Mouse (Mus musculus): ENCODE data around the gene Selenoo.

The Selenoo gene

DNA sequence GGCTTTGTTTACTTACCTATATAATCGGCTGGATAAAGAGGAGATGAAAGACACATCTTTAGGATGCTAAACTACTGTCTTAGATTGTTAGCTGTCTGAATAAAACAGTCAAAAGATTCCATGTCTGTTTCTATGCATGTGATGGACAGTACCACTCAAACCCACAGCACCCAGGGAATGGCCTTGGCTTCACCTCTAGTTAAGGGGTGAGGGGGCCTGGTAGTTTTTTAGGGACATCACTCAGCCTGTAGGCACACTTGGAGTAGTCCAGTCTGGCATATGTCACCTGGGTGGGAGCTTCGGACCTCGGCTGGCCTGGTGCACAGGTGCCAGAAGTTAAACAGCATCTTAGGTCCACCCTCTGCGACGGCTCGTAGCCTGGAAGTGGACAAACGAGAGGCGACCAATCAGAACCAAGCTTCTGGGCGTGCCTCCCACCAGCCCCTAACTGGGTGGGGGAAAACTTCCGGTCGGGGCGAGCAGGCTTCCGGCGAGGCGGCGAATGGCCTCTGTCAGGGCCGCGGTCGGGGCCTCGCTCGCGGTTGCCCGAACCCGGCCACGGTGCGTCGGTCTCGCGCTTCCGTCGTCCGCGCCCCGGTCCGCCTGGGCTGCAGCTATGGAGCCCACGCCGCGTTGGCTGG lies at the start of gene Selenoo:
Gene Selenoo (plus strand): TSS at position 478 of the 641 bp plus-strand sequence.
- peak; percentile 90 for ATAC-seq (ENCODE audit: insufficient number of reproducible peaks, low FRiP score, low TSS enrichment)

DNA sequence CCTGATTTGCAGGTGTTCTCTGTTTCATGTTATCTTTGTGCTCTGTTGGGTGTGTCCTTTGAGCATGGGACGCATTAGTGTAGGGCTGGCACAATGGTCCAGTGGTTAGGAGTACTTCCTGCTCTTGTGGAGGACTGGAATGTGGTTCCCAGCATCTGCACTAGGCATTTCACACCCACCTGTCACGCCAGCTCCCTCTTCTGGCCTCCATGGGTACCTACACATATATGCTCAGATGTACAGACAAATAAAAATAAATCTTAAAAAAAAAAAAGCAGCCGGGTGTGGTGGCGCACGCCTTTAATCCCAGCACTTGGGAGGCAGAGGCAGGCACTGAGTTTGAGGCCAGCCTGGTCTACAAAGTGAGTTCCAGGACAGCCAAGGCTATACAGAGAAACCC lies 44.5 kb upstream of the Selenoo start:
- ATAC-seq (ENCODE audit: insufficient number of reproducible peaks, low FRiP score, low TSS enrichment) = no peak

DNA sequence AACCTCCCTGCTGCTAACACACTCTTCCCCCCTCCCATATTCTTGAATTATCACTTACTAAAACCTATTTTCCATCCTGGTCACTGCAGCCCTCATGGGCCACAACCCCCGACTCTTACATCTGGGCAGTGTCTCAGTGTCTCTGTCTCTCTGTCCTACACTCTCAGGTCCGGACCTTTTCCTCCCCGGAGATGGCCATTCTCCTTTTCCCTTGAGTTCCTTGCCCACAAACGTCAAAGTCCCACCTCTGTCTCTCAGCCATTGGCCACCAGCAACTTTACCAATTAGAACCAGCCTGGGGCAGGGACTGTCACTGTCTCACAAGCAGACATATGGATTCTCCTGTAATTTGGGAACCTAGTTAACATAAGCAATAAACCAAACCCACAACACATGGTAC lies 42.5 kb upstream of the Selenoo start:
- ATAC-seq (ENCODE audit: insufficient number of reproducible peaks, low FRiP score, low TSS enrichment) = no peak

DNA sequence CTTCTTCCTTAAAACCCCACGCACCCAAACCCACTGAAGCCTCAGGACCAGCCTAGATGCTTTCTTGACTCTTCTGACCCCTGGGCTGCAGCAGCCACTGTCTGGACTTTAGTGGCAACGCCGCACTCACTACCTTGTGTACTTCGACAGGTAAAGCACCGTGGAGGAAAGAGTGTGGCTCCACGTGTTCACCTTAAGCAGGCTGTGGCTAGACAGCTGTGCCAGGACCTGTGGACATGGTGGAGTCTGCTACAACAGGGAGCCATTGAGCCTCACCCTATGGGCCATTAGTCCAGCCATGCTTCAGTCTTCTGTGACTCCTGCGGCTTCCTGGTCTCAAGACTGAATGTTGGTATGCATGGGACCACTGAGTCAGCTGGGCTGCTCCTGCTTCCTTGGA lies 34.2 kb upstream of the Selenoo start:
- no peak for ATAC-seq (ENCODE audit: insufficient number of reproducible peaks, low FRiP score, low TSS enrichment)

DNA sequence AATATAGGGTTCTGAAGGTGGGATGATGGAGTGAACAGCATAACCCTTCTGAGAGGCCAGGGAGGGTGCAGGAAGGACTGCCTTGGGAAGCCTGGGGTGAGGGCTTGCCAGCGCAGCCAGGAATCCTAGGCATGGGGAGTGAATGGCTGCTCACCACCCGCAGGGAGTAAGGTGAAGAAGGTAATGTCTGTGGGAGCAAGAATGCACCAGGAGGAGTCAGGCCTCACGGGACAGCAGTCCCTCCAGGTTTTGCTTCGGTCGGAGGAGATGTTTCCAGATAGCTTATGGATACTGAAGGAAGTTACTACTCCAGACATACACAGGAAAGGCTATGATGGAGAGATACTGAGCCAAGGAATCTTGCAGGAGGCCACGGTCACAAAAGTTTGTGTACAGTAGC lies 30.1 kb upstream of the Selenoo start:
- no peak for ATAC-seq (ENCODE audit: insufficient number of reproducible peaks, low FRiP score, low TSS enrichment)

DNA sequence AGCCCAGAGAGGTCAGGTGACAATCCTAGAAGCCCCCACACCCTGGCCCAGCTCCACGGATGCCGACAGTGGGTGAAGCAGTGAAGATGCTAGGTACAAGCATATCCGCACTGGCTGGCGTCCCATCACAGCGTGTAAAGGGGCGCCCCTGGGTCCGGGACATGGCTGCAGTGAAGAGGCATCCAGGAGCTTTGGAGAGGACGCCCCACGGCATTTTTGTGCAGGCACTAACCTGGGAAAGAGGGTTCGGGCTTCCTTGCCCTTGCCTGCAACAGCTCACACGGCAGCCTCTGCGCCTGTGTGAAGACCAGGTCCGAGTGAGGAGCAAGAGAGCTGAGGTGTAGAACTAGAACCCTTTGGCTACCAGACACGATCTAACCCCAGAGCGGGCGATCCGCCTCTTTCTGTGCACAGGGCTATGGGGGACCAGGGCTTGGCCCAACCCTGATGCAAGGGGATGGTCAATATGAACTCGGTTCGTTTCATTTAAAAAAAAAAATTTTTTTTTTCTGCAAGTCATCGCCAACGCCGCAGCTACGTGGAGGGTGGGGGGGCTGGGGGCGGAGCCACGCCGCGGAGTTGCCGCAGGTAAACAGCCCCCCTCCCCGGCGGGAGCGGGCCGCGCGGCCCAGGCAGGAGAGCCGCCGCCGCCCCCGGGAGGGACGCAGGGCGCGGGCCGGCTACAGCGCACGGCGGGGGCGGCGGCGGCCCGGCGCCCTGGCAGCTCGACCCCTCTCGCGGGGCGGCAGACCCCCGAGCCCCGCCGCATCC lies 29.5 kb upstream of the Selenoo start, which contains the start of gene Panx2:
Gene Panx2 (plus strand): TSS at position 574 of the 771 bp plus-strand sequence.
- no peak for ATAC-seq (ENCODE audit: insufficient number of reproducible peaks, low FRiP score, low TSS enrichment)

DNA sequence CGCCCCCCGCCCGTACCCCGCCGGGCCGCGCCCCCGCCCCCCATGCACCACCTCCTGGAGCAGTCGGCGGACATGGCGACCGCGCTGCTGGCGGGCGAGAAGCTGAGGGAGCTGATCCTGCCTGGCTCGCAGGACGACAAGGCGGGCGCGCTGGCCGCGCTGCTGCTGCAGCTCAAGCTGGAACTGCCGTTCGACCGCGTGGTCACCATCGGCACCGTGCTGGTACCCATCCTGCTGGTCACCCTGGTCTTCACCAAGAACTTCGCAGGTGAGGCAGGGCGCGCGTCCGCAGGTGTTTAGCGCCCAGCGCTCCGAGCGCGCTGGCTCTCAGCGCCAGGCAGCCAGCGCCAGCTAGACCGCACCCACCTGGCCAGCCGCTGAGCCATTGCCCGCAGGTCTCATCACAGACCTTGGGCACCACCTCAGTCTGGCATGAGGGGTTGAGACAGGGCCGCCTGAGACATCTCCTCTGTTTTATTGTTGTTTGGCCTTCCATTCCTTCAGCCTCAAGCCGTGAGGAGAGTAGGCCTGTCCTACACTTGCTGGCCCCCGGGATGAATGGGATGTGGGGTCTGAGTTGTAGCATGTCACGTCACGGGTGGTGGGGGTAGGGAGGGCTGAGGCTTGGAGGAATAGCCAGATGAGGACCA lies 28.7 kb upstream of the Selenoo start:
- no peak for ATAC-seq (ENCODE audit: insufficient number of reproducible peaks, low FRiP score, low TSS enrichment)

DNA sequence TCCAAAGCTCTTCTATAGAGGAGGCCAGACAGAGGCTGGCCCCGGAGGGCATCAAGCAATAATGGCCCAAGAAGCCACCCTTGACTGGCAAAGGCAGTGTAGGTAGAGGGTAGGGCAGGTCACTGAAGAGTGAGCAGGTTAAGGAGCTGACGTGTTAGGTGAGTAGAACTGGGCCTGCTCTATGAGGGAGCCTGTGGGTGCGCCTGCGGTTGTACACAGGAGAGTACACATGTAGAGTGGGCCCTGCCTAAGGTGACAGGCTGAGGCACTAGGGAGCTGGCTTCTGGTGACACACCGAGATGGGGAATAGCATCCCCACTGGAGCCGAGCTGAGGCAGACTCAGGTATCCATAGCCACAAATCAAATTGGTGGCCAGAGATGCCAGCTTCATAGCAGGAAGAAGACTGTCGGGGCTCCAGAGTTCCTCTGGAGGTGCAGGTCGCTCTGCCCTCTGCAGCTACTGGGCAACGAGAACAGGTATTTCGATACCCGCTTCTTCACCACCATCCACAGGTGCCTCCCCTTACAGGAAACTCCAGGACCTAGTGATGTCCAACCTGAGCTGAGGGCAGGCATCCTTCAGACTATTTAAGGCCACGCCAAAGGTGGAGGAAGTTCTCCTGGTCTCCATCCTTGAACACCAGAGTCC lies 27.9 kb upstream of the Selenoo start:
- ATAC-seq (ENCODE audit: insufficient number of reproducible peaks, low FRiP score, low TSS enrichment) = no peak

DNA sequence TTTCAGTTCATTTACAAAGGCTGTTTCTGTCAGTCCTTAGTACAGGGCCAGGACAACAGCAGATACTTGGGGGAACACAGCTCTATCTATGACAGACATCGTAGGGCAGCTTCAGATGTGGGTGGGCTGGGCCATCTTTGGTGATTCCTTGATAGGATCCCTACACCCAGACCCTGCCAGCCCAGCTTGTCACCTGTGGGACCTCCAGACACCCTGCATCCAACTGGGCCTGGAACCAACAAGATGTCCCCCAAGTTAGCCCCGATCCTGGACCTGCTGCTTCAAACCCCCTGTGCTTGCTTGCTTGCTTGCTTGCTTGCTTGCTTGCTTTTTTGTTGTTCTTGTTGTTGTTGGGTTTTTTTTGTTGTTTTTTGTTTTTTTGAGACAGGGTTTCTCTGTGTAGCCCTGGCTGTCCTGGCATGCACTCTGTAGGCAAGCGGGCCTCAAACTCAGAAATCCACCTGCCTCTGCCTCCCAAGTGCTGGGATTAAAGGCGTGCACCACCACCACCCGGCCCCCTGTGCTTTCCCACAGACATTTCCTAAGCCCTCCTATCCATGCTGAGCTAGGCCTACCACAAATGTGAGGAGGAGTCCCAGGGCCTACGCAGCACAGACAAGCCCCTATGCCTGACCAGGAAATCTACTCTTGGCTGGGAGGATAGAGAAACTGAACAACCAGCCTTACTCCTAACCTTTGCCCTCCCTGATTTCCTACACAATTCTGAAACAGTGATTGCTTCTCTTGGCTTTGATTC lies 26.9 kb upstream of the Selenoo start:
- no peak for ATAC-seq (ENCODE audit: insufficient number of reproducible peaks, low FRiP score, low TSS enrichment)

DNA sequence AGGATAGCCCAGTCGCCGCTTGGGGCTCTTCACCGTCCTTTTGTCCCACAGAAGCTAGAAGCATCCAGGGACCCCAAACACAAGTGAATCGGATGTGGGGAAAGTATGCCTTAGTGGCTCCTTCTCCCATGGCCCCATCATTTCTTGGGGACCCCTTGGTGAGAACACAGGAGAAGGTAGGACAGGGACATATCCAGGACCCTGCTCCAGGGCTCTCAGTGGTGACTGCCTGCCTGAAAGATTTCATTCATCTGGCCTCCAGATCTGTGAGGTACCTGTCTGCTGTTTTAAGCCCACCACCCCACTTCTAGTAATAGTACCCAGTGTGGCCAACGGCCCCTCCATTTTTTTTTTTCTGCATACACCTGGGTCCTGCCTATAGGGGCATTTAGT lies 26.4 kb upstream of the Selenoo start:
- no peak for ATAC-seq (ENCODE audit: insufficient number of reproducible peaks, low FRiP score, low TSS enrichment)

DNA sequence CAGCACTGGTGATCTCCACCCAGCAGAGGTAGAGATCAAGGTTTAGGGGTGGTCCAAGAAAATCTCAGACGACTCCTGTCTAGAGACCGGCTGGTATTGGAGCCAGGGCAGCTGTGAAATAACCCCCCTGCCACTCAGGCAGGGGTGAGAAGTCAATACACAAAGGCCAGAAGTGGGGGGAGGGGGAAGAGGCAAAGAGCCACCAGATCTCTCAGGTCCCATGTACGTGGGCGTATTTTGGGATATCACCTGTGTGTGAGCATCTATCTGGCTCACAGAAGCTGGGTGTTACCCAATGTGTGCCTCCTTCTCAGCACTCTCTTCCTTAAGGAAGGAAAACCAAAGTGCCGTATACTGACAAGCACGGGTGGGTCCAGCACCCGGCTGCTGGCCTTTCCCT lies 25.9 kb upstream of the Selenoo start:
- ATAC-seq (ENCODE audit: insufficient number of reproducible peaks, low FRiP score, low TSS enrichment) = no peak

DNA sequence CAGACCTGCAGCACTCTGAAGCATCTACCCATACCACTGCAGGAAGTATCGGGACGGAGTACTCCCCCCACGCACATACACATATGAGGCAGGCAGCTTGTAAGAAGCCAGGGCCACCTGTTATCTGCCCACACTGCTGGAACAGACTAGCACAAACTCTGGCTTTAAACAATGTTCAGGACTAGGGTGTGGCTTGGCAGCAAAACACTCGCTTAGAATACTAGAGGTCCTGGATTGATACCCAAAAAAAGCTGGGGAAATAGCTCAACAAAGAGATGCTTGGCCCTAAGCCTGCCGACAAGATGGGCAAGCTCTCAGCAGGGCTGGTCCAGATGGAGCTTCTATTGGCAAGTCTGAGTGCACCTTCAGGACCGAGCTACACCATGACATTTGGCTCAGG lies 25.3 kb upstream of the Selenoo start:
- peak; percentile 17; the same call in 1 of the 2 replicates for ATAC-seq (ENCODE audit: insufficient number of reproducible peaks, low FRiP score, low TSS enrichment)

DNA sequence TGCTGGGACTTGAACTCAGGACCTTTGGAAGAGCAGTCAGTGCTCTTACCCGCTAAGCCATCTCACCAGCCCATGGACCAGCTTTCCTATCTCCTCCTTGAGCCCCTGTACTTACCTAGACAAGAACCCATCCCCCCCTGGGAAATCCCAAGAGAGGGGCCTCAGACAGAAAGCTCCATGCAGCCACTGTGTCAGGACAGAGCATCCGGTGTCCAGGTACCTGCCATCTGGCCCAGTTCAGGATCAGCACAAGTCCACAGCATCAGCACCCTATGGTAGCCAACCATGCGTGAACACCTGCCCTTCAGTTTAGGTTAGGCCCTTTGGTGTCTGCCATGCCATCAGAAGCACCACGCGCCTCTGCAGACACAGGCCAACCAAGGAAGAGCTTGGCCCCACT lies 24.0 kb upstream of the Selenoo start:
- no peak for ATAC-seq (ENCODE audit: insufficient number of reproducible peaks, low FRiP score, low TSS enrichment)

DNA sequence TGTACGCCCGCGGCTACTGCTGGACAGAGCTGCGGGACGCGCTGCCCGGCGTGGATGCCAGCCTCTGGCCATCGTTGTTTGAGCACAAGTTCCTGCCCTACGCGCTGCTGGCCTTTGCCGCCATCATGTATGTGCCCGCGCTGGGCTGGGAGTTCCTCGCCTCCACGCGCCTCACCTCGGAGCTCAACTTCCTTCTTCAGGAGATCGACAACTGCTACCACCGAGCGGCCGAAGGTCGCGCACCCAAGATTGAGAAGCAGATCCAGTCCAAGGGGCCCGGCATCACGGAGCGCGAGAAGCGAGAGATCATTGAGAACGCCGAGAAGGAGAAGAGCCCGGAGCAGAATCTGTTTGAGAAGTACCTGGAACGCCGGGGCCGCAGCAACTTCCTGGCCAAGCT lies 21.3 kb upstream of the Selenoo start:
- ATAC-seq (ENCODE audit: insufficient number of reproducible peaks, low FRiP score, low TSS enrichment) = no peak

DNA sequence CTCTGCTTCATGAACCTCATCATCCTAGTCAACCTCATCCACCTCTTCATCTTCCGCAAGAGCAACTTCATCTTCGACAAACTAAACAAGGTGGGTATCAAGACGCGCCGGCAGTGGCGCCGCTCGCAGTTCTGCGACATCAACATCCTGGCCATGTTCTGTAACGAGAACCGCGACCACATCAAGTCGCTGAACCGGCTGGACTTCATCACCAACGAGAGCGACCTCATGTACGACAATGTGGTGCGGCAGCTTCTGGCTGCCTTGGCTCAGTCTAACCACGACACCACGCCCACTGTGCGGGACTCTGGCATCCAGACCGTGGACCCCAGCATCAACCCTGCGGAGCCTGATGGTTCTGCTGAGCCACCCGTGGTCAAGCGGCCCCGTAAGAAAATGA lies 20.7 kb upstream of the Selenoo start:
- ATAC-seq (ENCODE audit: insufficient number of reproducible peaks, low FRiP score, low TSS enrichment) = no peak

DNA sequence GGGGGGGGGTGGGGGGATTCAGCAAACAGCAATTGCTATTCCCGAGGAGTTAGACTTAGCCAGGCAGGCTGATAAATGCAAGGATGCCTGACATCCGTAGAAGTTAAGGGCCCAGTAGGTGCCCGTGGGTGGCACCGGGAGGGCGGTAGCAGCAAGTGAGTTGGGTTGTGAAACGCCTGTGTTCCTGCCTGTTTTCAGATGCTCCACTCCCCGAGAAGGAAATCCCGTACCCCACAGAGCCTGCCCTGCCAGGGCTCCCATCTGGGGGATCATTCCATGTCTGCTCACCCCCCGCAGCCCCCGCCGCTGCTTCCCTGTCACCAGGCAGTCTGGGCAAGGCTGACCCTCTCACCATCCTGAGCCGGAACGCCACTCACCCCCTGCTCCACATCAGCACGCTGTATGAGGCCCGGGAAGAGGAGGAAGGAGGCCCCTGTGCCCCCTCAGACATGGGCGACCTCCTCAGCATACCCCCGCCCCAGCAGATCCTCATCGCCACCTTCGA lies 19.5 kb upstream of the Selenoo start:
- ATAC-seq (ENCODE audit: insufficient number of reproducible peaks, low FRiP score, low TSS enrichment) = no peak

DNA sequence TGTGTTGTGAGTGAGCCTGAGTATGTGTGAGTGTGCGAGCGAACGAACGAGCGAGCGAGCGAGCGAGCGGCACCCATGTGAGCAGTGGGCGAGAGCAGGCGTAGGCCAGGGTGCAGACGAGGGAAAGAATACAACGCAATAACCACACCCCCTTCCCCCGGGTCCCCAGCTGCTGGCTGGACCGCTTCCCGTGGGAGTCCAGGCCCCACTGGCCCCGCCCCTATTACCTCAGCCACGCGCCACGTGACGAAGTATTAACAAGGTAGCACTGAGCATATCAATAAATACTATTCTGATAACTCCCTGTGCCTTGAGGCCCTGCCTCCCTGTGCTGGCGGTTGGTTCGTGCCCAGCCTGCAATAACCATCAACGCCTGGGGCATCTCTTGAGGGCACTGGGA lies 18.3 kb upstream of the Selenoo start:
- ATAC-seq (ENCODE audit: insufficient number of reproducible peaks, low FRiP score, low TSS enrichment) = no peak

DNA sequence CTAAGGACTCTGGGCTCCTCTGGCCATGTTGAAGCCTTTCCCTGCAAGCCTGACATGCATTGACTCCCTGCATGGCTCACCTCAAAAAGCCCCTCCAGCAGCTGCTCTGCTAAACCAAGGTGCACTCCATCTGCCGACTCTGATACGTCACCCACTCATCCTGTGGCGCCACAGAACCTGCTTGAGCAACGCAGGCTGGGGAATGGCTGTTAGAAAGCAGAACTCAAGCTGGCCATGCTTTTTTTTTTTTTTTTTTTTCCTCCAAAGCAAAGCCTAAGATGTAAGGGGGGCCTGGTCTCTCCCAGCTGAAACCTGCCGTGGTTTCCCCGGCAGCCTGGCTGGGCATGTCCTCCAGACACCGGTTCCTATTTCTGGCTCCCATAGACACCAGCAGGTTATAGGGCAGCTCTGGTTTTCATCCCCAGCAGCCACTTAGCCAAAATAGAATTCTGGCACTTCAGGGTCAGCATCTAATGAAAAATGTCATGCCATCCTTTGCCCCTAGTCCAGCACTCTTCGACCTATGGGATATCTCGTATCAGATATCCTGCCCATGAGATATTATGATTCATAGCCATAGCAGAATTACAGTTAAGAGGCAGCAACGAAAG lies 14.8 kb upstream of the Selenoo start:
- no peak for ATAC-seq (ENCODE audit: insufficient number of reproducible peaks, low FRiP score, low TSS enrichment)

DNA sequence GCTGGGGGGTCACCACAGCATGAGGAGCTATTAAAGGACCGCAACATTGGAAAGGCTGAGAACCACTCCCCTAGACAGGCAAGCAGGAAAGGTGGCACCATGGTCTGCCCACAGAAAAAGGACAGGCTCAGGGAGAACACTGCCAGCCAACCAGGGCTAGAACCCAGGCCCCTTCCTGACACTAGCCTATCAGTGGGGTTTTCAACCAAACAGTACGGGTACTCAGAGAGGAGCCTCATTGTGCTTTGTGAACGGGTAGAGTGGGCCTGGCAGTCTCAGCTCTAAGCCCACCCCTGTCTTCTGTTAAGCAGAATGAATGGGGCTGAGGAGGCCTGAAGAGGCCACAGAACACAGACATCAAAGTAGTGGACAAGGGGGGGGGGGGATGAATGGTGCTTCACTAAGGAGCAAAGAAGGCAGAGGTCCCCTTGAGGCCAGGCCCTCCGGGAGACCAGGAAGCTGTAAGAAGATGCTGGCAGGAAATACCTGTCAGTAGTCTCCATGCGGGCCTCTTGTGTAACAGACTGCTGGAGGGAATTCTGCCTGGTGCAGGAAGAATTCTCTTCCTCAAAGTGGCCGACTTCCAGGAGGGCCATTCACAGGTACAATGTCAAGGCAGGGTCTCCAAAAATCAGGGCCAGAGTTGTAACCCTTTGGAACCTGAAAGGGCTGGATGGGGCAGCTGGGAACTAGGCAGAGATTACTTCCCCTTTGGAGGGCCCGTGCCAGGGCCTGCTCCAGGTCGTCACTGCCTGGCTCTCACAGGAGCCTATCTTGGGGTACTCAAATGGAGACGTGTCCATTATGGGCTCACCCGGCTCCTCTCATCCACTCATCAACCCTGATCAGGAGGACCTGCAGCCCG lies 14.0 kb upstream of the Selenoo start, which contains the start of gene Trabd:
Gene Trabd (plus strand): TSS at position 512 of the 865 bp plus-strand sequence.
- peak; percentile 5; the same call in 1 of the 2 replicates for ATAC-seq (ENCODE audit: insufficient number of reproducible peaks, low FRiP score, low TSS enrichment)
